Mouse (Mus musculus): ENCODE data around the gene Zfp764.
A peak's percentile ranks its signal among the peaks of the same experiment; 100 is the strongest.
"Not testable (repeated sequence)": the region's sequence is repeated elsewhere in the genome, so short reads cannot be mapped to it uniquely, and the experiment has no call there.

Gene Zfp764

GRCm38 (mm10) chr7:127391538-127391937 is 15.1 kb downstream of the Zfp764 start:
- no peak for DNase-seq (ENCODE audit: low read depth, low spot score)

- no peak for DNase-seq (ENCODE audit: low read depth, low spot score)
Observed at GRCm38 (mm10) chr7:127390306-127390705, 16.3 kb downstream of the Zfp764 start.

GRCm38 (mm10) chr7:127388201-127388600 is 18.4 kb downstream of the Zfp764 start:
- DNase-seq (ENCODE audit: low read depth, low spot score) = not testable (repeated sequence)

- peak; percentile 79 for DNase-seq (ENCODE audit: low read depth, low spot score)
Observed at GRCm38 (mm10) chr7:127386641-127387392, 19.8 kb downstream of the Zfp764 start, which contains the start of gene 9130019O22Rik. TSS of gene 9130019O22Rik (minus strand) at chr7:127387166.

- DNase-seq (ENCODE audit: low read depth, low spot score) = not testable (repeated sequence)
Observed at GRCm38 (mm10) chr7:127385560-127385959, 21.1 kb downstream of the Zfp764 start.

- no peak for DNase-seq (ENCODE audit: low read depth, low spot score)
Observed at GRCm38 (mm10) chr7:127378310-127378921, 28.2 kb downstream of the Zfp764 start.

- peak; percentile 81 for DNase-seq (ENCODE audit: low read depth, low spot score)
Observed at GRCm38 (mm10) chr7:127375271-127376245, 31.1 kb downstream of the Zfp764 start, which contains the start of gene Zfp747. TSS of gene Zfp747 (minus strand) at chr7:127376050.

- not testable (repeated sequence) for DNase-seq (ENCODE audit: low read depth, low spot score)
Observed at GRCm38 (mm10) chr7:127371870-127372269, 34.8 kb downstream of the Zfp764 start.

- no peak for DNase-seq (ENCODE audit: low read depth, low spot score)
Observed at GRCm38 (mm10) chr7:127371213-127371612, 35.4 kb downstream of the Zfp764 start.

- no peak for DNase-seq (ENCODE audit: low read depth, low spot score)
Observed at GRCm38 (mm10) chr7:127366249-127366648, 40.4 kb downstream of the Zfp764 start.

- no peak for DNase-seq (ENCODE audit: low read depth, low spot score)
Observed at GRCm38 (mm10) chr7:127364166-127364565, 42.5 kb downstream of the Zfp764 start.

- no peak for DNase-seq (ENCODE audit: low read depth, low spot score)
Observed at GRCm38 (mm10) chr7:127363475-127363921, 43.1 kb downstream of the Zfp764 start.

- not testable (repeated sequence) for DNase-seq (ENCODE audit: low read depth, low spot score)
Observed at GRCm38 (mm10) chr7:127362418-127362817, 44.2 kb downstream of the Zfp764 start.

- no peak for DNase-seq (ENCODE audit: low read depth, low spot score)
Observed at GRCm38 (mm10) chr7:127361449-127361848, 45.2 kb downstream of the Zfp764 start.

- no peak for DNase-seq (ENCODE audit: low read depth, low spot score)
Observed at GRCm38 (mm10) chr7:127360265-127360664, 46.4 kb downstream of the Zfp764 start.

- no peak for DNase-seq (ENCODE audit: low read depth, low spot score)
Observed at GRCm38 (mm10) chr7:127358472-127358871, 48.1 kb downstream of the Zfp764 start.

- no peak for DNase-seq (ENCODE audit: low read depth, low spot score)
Observed at GRCm38 (mm10) chr7:127357871-127358270, 48.8 kb downstream of the Zfp764 start.

GRCm38 (mm10) chr7:127355796-127356195 is 50.8 kb downstream of the Zfp764 start:
- no peak for DNase-seq (ENCODE audit: low read depth, low spot score)

Measured in retina, adult 2 months (tissue).